Mouse (Mus musculus) MEL-GATA-1-ER (cell line): Measurements from ENCODE around the gene 4930451I11Rik.

Experiments used
- DNase-seq: peaks from one replicate; pipeline ENCODE4 v3.0.0-alpha.2; 2012; ENCODE audit warnings: low read depth; ENCODE audit errors: extremely low read depth

Gene 4930451I11Rik

DNA sequence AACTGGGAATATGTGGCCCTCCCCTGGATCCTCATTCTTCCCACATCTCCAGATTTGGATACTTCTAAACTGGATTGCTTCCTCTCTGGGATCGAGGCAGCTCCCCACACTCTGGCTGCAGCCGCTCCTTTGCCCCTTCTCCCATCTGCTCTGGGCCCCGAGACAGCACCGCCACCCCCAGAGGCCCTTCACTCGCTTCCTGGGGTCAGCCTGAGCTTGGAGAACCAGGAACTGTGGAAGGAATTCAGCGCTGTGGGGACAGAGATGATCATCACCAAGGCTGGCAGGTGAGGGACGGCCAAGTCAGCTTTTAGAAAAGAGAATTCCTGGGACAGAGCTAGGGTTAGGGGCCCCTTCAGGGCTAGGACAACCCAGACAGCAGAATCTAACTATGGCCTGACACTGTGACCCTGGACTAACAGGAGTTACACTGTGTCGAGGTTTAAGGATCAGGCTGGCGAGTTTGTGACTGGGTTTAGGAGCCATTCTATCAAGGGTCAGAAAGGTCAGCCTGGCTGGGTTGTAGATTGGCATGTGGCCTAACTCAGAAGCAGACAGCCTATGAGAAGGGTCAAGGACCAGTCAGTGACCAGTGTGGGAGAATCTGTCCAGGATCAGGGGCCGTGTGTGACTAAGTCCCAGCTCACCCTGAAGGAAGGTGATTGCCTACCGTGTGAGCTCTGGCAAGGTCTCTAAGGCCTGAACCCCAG is 49.6 kb downstream of the 4930451I11Rik start:
- no peak for DNase-seq

DNA sequence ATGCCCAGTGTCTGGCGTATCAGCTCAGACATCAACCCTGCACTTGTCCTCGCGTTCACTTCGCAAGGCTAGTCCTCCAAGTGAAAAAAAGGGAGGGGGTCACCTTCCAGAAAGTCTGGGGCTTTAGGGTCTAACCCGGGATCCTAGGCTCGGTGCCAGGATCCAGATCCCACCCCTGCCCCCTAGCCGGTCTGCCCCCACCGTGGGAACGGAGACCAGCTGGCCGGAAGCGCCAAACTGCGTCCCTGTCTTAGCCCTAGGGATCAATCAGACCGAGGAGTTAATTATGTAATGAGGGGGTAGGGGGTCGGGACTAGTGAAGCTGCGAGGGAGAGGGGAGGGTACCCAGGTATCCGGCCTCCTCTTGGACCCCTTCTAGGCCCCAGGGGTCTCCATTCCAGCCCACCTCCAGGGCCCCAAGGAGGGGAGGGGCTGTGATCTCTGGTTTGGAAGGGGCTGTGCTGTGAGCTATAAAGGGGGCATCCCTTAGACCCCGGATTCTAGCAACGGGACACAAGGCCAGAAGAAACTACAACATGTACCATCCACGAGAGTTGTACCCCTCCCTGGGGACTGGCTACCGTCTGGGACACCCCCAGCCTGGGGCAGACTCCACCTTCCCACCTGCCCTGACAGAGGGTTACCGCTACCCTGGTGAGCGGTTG is 50.3 kb downstream of the 4930451I11Rik start, which contains the start of gene Tbx6:
Gene Tbx6 (plus strand): TSS at position 513 of the 665 bp plus-strand sequence.
- no peak for DNase-seq
